Mouse (Mus musculus): ENCODE data around the gene Rec114. TPM values are rescaled to one million over a fixed set of nuclear protein-coding genes. Genes with fewer than 3 reads are reported as not detected.

Gene Rec114
- polyA plus RNA-seq, 1 experiment from 2014 or later: 2.1 TPM

Other genes with a start within 250 kb of the Rec114 start
- gene Cd276, start 188.5 kb downstream of the Rec114 start, polyA plus RNA-seq (2014; fragmentation: Nextera tagmentation; extraction: Ambion mirVana): 25.3 and 45.4 TPM in 2 replicates
- 110 and 128 TPM in 2 replicates for gene Nptn, start 161.7 kb downstream of the Rec114 start, polyA plus RNA-seq (2014; fragmentation: Nextera tagmentation; extraction: Ambion mirVana)
- gene Hcn4, start 79.4 kb upstream of the Rec114 start, polyA plus RNA-seq (2014; fragmentation: Nextera tagmentation; extraction: Ambion mirVana): 0.36 and 0.51 TPM in 2 replicates

Data from kidney, embryonic 14.5 days (tissue).